Mouse (Mus musculus) ES-Bruce4 (cell line): ENCODE data around the gene Bloc1s3. TPM values are rescaled to one million over a fixed set of nuclear protein-coding genes. Genes with fewer than 3 reads are reported as not detected.
"Not testable (repeated sequence)": the region's sequence is repeated elsewhere in the genome, so short reads cannot be mapped to it uniquely, and the experiment has no call there.

Source experiments
- H3K27ac ChIP-seq: 2 replicates; pipeline ENCODE4 v1.5.1; 2012; ENCODE audit warnings: low read length, inconsistent platforms; ENCODE audit not compliant: insufficient read depth
- H3K27me3 ChIP-seq: 2 replicates; pipeline ENCODE4 v1.6.1; 2012; ENCODE audit warnings: mild to moderate bottlenecking, low read length, inconsistent platforms; ENCODE audit not compliant: control insufficient read depth, poor library complexity, insufficient read depth, severe bottlenecking
- H3K36me3 ChIP-seq: 2 replicates; pipeline ENCODE4 v1.6.1; 2012; ENCODE audit warnings: inconsistent platforms, mild to moderate bottlenecking, low read length, moderate library complexity; ENCODE audit not compliant: control insufficient read depth, poor library complexity, insufficient read depth, severe bottlenecking
- H3K4me1 ChIP-seq: one replicate; pipeline ENCODE4 v1.8.1; 2011; ENCODE audit warnings: low read length; ENCODE audit not compliant: control insufficient read depth, insufficient read depth
- H3K4me3 ChIP-seq: 2 replicates; pipeline ENCODE4 v1.5.1; 2011; ENCODE audit warnings: low read depth, mild to moderate bottlenecking, low read length
- H3K9ac ChIP-seq: 2 replicates; pipeline ENCODE4 v1.6.1; 2012; ENCODE audit warnings: low read depth, mild to moderate bottlenecking, inconsistent platforms; ENCODE audit not compliant: poor library complexity, severe bottlenecking
- H3K9me3 ChIP-seq: replicated peaks from 2 replicates; pipeline ENCODE4 v1.6.1; 2012; ENCODE audit warnings: mild to moderate bottlenecking, low read length, inconsistent platforms; ENCODE audit not compliant: control insufficient read depth, poor library complexity, insufficient read depth, severe bottlenecking
- CTCF ChIP-seq: IDR thresholded peaks from one replicate; pipeline ENCODE4 v1.8.1; 2011; ENCODE audit warnings: low read depth, low read length
- EP300 ChIP-seq: IDR thresholded peaks from 2 replicates; pipeline ENCODE4 v1.6.1; 2011; ENCODE audit warnings: low read depth, low read length; ENCODE audit not compliant: insufficient read depth
- POLR2A ChIP-seq: IDR thresholded peaks from one replicate; pipeline ENCODE4 v1.8.1; 2011; ENCODE audit warnings: low read length; ENCODE audit not compliant: insufficient read depth
- polyA plus RNA-seq: library from polyadenylated mRNA; stranded (reverse); fragments of >200 nt; gene quantifications from 2 replicates; pipeline ENCODE4 v1.2.4, GENCODE M21; 2011; ENCODE audit warnings: low read depth; ENCODE audit not compliant: missing spikeins, insufficient read depth, insufficient read length

The Bloc1s3 gene
- polyA plus RNA-seq, 1 experiment: 5.7 TPM

- no peak overlapping the region for H3K27ac ChIP-seq
- no peaks in the 10 kb centered on the region for H3K36me3 ChIP-seq
- H3K4me3 ChIP-seq: peak overlapping the region; percentile 37
- no peak overlapping the region for H3K9ac ChIP-seq
- TF ChIP-seq EP300 (no peak), CTCF (peak; percentile 41), POLR2A (no peak)
- no peaks in the 10 kb centered on the region for H3K9me3 ChIP-seq
- H3K4me1 ChIP-seq: no peaks in the 10 kb centered on the region
- no peaks in the 10 kb centered on the region for H3K27me3 ChIP-seq
These were observed 15.7 kb upstream of the Bloc1s3 start for GRCm38 (mm10) chr7:19523757-19524419.

- peak overlapping the region; percentile 26 for H3K4me3 ChIP-seq
- no peak overlapping the region for H3K27ac ChIP-seq
- H3K27me3 ChIP-seq: no peaks in the 10 kb centered on the region
- H3K9me3 ChIP-seq: no peaks in the 10 kb centered on the region
- H3K4me1 ChIP-seq: no peaks in the 10 kb centered on the region
- H3K36me3 ChIP-seq: no peaks in the 10 kb centered on the region
- TF ChIP-seq EP300: no peak
- TF ChIP-seq CTCF: no peak
- TF ChIP-seq POLR2A: no peak
- no peak overlapping the region for H3K9ac ChIP-seq
These were observed 15.0 kb upstream of the Bloc1s3 start for GRCm38 (mm10) chr7:19523017-19523756.

- H3K9me3 ChIP-seq: no peaks in the 10 kb centered on the region
- H3K36me3 ChIP-seq: no peaks in the 10 kb centered on the region
- H3K4me1 ChIP-seq: no peaks in the 10 kb centered on the region
- H3K27ac ChIP-seq: no peak overlapping the region
- H3K4me3 ChIP-seq: peak overlapping the region; percentile 49
- no peak for TF ChIP-seq POLR2A
- no peak for TF ChIP-seq CTCF
- no peak for TF ChIP-seq EP300
- H3K27me3 ChIP-seq: no peaks in the 10 kb centered on the region
- H3K9ac ChIP-seq: peak overlapping the region; percentile 25; the same call in 1 of the 2 replicates
These were observed 11.9 kb upstream of the Bloc1s3 start for GRCm38 (mm10) chr7:19520032-19520431.

- Histone ChIP-seq H3K4me3 (no peak within 1 kb of the TSS), H3K36me3 (no peaks in the 10 kb centered on the region), H3K9ac (peak within 1 kb of the TSS; percentile 33; the same call in 1 of the 2 replicates), H3K4me1 (peaks cover 2% of the 10 kb centered on the region), H3K27ac (no peak within 1 kb of the TSS), H3K27me3 (no peaks in the 10 kb centered on the region), H3K9me3 (no peaks in the 10 kb centered on the region)
- TF ChIP-seq CTCF: peak; percentile 68
- no peak for TF ChIP-seq POLR2A
These were observed 9.6 kb upstream of the Bloc1s3 start, which contains the start of gene Nkpd1 for GRCm38 (mm10) chr7:19517652-19518365. TSS of gene Nkpd1 (plus strand) at chr7:19517838.

- H3K27ac ChIP-seq: no peak overlapping the region
- H3K9me3 ChIP-seq: no peaks in the 10 kb centered on the region
- no peak overlapping the region for H3K4me3 ChIP-seq
- no peak overlapping the region for H3K9ac ChIP-seq
- TF ChIP-seq CTCF: no peak
- H3K27me3 ChIP-seq: no peaks in the 10 kb centered on the region
- peaks cover 2% of the 10 kb centered on the region for H3K4me1 ChIP-seq
- no peaks in the 10 kb centered on the region for H3K36me3 ChIP-seq
These were observed 4.2 kb upstream of the Bloc1s3 start for GRCm38 (mm10) chr7:19512353-19512752.

GRCm38 (mm10) chr7:19511934-19512333 is 3.8 kb upstream of the Bloc1s3 start:
- H3K4me3 ChIP-seq, H3K9ac ChIP-seq, H3K4me1 ChIP-seq, H3K27ac ChIP-seq, H3K27me3 ChIP-seq, H3K9me3 ChIP-seq, H3K36me3 ChIP-seq: not testable (repeated sequence)
